Mouse (Mus musculus) hindbrain, embryonic 15.5 days (tissue): ENCODE measurements around the gene Mas1. TPM values are rescaled to one million over a fixed set of nuclear protein-coding genes. Genes with fewer than 3 reads are reported as not detected.

Experiments used
- ATAC-seq: fragments of 200-750 bp; cut with Nextera tagmentation; 2 replicates; pipeline ENCODE4 v1.8.0; 2017; ENCODE audit warnings: low read depth, moderate number of reproducible peaks, moderate TSS enrichment; ENCODE audit not compliant: low FRiP score
- H3K27ac ChIP-seq: fragments of 300-500 bp; sonication (generic); replicated peaks from 2 replicates; pipeline ENCODE4 v1.5.1; 2015; ENCODE audit warnings: mild to moderate bottlenecking, inconsistent platforms
- H3K27me3 ChIP-seq: fragments of 300-500 bp; sonication (generic); 2 replicates; pipeline ENCODE4 v1.6.1; 2015; ENCODE audit warnings: control low read depth, inconsistent platforms
- H3K36me3 ChIP-seq: fragments of 300-500 bp; sonication (generic); 2 replicates; pipeline ENCODE4 v1.6.1; 2015; ENCODE audit warnings: control low read depth, inconsistent platforms
- H3K4me1 ChIP-seq: fragments of 300-500 bp; sonication (generic); replicated peaks from 2 replicates; pipeline ENCODE4 v1.6.1; 2015; ENCODE audit warnings: control low read depth, inconsistent platforms
- H3K4me2 ChIP-seq: fragments of 300-500 bp; sonication (generic); 2 replicates; pipeline ENCODE4 v1.6.1; 2015; ENCODE audit warnings: moderate library complexity, mild to moderate bottlenecking, inconsistent platforms
- H3K4me3 ChIP-seq: fragments of 300-500 bp; sonication (generic); 2 replicates; pipeline ENCODE4 v1.5.1; 2015; ENCODE audit warnings: mild to moderate bottlenecking, inconsistent platforms
- H3K9ac ChIP-seq: fragments of 300-500 bp; sonication (generic); 2 replicates; pipeline ENCODE4 v1.6.1; 2015; ENCODE audit warnings: inconsistent platforms
- H3K9me3 ChIP-seq: fragments of 300-500 bp; sonication (generic); 2 replicates; pipeline ENCODE4 v1.6.1; 2016; ENCODE audit warnings: control low read depth, inconsistent platforms
- WGBS: fragments of 180-500 bp; shearing (Covaris S2); methylation state at CpG from one replicate; pipeline ENCODE4 v1.1.7; 2015; 5-methylcytosine and 5-hydroxymethylcytosine counted together
- polyA plus RNA-seq: library from polyadenylated mRNA; unstranded; fragments of >200 nt; fragmentation: Nextera tagmentation; extraction: Ambion mirVana; gene quantifications from 2 replicates; pipeline ENCODE4 v1.2.1, GENCODE M21; 2015

Mas1 gene
- polyA plus RNA-seq, 1 experiment from 2014 or later: not detected

GRCm38 (mm10) chr17:12866853-12867252 is 1.1 kb downstream of the Mas1 start:
- Histone ChIP-seq H3K27ac (no peak overlapping the region), H3K4me2 (no peak overlapping the region), H3K27me3 (no peaks in the 10 kb centered on the region), H3K9ac (no peak overlapping the region), H3K36me3 (no peaks in the 10 kb centered on the region), H3K4me3 (no peak overlapping the region), H3K9me3 (no peaks in the 10 kb centered on the region), H3K4me1 (no peaks in the 10 kb centered on the region)
- ATAC-seq: no peak
- WGBS: 87% methylated on average over 10 of the region's 10 CpGs

GRCm38 (mm10) chr17:12865407-12865806 is 2.5 kb downstream of the Mas1 start:
- Histone ChIP-seq H3K27me3 (no peaks in the 10 kb centered on the region), H3K4me1 (no peaks in the 10 kb centered on the region), H3K36me3 (no peaks in the 10 kb centered on the region), H3K9ac (no peak overlapping the region), H3K27ac (no peak overlapping the region), H3K9me3 (no peaks in the 10 kb centered on the region), H3K4me3 (no peak overlapping the region), H3K4me2 (no peak overlapping the region)
- no peak for ATAC-seq
- 64% methylated on average over 3 of the region's 3 CpGs for WGBS

GRCm38 (mm10) chr17:12864111-12864510 is 3.8 kb downstream of the Mas1 start:
- no peak overlapping the region for H3K4me3 ChIP-seq
- H3K27me3 ChIP-seq: no peaks in the 10 kb centered on the region
- H3K4me2 ChIP-seq: no peak overlapping the region
- no peaks in the 10 kb centered on the region for H3K4me1 ChIP-seq
- no peaks in the 10 kb centered on the region for H3K9me3 ChIP-seq
- no peaks in the 10 kb centered on the region for H3K36me3 ChIP-seq
- no peak for ATAC-seq
- no peak overlapping the region for H3K27ac ChIP-seq
- no peak overlapping the region for H3K9ac ChIP-seq

GRCm38 (mm10) chr17:12859006-12859520 is 8.9 kb downstream of the Mas1 start:
- Histone ChIP-seq H3K36me3 (no peaks in the 10 kb centered on the region), H3K27me3 (no peaks in the 10 kb centered on the region), H3K4me1 (no peaks in the 10 kb centered on the region), H3K4me3 (no peak overlapping the region), H3K4me2 (no peak overlapping the region), H3K27ac (no peak overlapping the region), H3K9ac (no peak overlapping the region), H3K9me3 (no peaks in the 10 kb centered on the region)
- no peak for ATAC-seq
- 82% methylated on average over 8 of the region's 8 CpGs for WGBS

GRCm38 (mm10) chr17:12858072-12858471 is 9.9 kb downstream of the Mas1 start:
- Histone ChIP-seq H3K27me3 (no peaks in the 10 kb centered on the region), H3K4me2 (no peak overlapping the region), H3K27ac (no peak overlapping the region), H3K36me3 (no peaks in the 10 kb centered on the region), H3K9ac (no peak overlapping the region), H3K4me3 (no peak overlapping the region), H3K9me3 (no peaks in the 10 kb centered on the region), H3K4me1 (no peaks in the 10 kb centered on the region)
- no peak for ATAC-seq
- 36% methylated on average over 4 of the region's 4 CpGs for WGBS

- ATAC-seq: no peak
- Histone ChIP-seq H3K9me3 (no peaks in the 10 kb centered on the region), H3K27ac (no peak overlapping the region), H3K27me3 (no peaks in the 10 kb centered on the region), H3K4me1 (no peaks in the 10 kb centered on the region), H3K4me3 (no peak overlapping the region), H3K4me2 (no peak overlapping the region), H3K9ac (no peak overlapping the region), H3K36me3 (no peaks in the 10 kb centered on the region)
- 60% methylated on average over 3 of the region's 3 CpGs for WGBS
These were observed 10.5 kb downstream of the Mas1 start for GRCm38 (mm10) chr17:12857395-12857794.

- 97% methylated on average over 11 of the region's 11 CpGs for WGBS
- no peak for ATAC-seq
These were observed 13.6 kb downstream of the Mas1 start for GRCm38 (mm10) chr17:12854386-12854785.

GRCm38 (mm10) chr17:12853821-12854220 is 14.1 kb downstream of the Mas1 start:
- Histone ChIP-seq H3K36me3 (no peaks in the 10 kb centered on the region), H3K9me3 (no peaks in the 10 kb centered on the region), H3K4me2 (no peak overlapping the region), H3K27ac (no peak overlapping the region), H3K9ac (no peak overlapping the region), H3K4me1 (no peaks in the 10 kb centered on the region), H3K4me3 (no peak overlapping the region), H3K27me3 (no peaks in the 10 kb centered on the region)
- no peak for ATAC-seq
- WGBS: 80% methylated on average over 2 of the region's 2 CpGs

More at GRCm38 (mm10) chr17:12854386-12854785, 13.6 kb downstream of the Mas1 start:
- Histone ChIP-seq H3K27me3 (no peaks in the 10 kb centered on the region), H3K9me3 (no peaks in the 10 kb centered on the region), H3K4me3 (no peak overlapping the region), H3K9ac (no peak overlapping the region), H3K27ac (no peak overlapping the region), H3K36me3 (no peaks in the 10 kb centered on the region), H3K4me1 (no peaks in the 10 kb centered on the region), H3K4me2 (no peak overlapping the region)

GRCm38 (mm10) chr17:12851689-12852088 is 16.3 kb downstream of the Mas1 start:
- WGBS: 67% methylated on average over 11 of the region's 11 CpGs
- Histone ChIP-seq H3K27ac (no peak overlapping the region), H3K27me3 (no peaks in the 10 kb centered on the region), H3K4me1 (no peaks in the 10 kb centered on the region), H3K36me3 (no peaks in the 10 kb centered on the region), H3K9me3 (no peaks in the 10 kb centered on the region), H3K9ac (no peak overlapping the region), H3K4me3 (no peak overlapping the region), H3K4me2 (no peak overlapping the region)
- no peak for ATAC-seq

GRCm38 (mm10) chr17:12849778-12850382 is 18.1 kb downstream of the Mas1 start:
- Histone ChIP-seq H3K4me3 (no peak overlapping the region), H3K9me3 (no peaks in the 10 kb centered on the region), H3K36me3 (no peaks in the 10 kb centered on the region), H3K4me2 (no peak overlapping the region), H3K4me1 (no peaks in the 10 kb centered on the region), H3K27me3 (no peaks in the 10 kb centered on the region), H3K27ac (no peak overlapping the region), H3K9ac (no peak overlapping the region)
- 82% methylated on average over 8 of the region's 8 CpGs for WGBS
- ATAC-seq: no peak

- H3K9me3 ChIP-seq: no peaks in the 10 kb centered on the region
- no peak overlapping the region for H3K9ac ChIP-seq
- H3K4me2 ChIP-seq: no peak overlapping the region
- no peaks in the 10 kb centered on the region for H3K4me1 ChIP-seq
- no peak for ATAC-seq
- H3K36me3 ChIP-seq: no peaks in the 10 kb centered on the region
- H3K4me3 ChIP-seq: no peak overlapping the region
- H3K27ac ChIP-seq: no peak overlapping the region
- WGBS: 71% methylated on average over 4 of the region's 4 CpGs
- H3K27me3 ChIP-seq: no peaks in the 10 kb centered on the region
These were observed 20.2 kb downstream of the Mas1 start for GRCm38 (mm10) chr17:12847736-12848135.

GRCm38 (mm10) chr17:12846474-12846873 is 21.5 kb downstream of the Mas1 start:
- H3K9ac ChIP-seq: no peak overlapping the region
- WGBS: 83% methylated on average over 5 of the region's 5 CpGs
- no peaks in the 10 kb centered on the region for H3K27me3 ChIP-seq
- H3K27ac ChIP-seq: no peak overlapping the region
- H3K9me3 ChIP-seq: no peaks in the 10 kb centered on the region
- no peaks in the 10 kb centered on the region for H3K36me3 ChIP-seq
- H3K4me1 ChIP-seq: no peaks in the 10 kb centered on the region
- no peak overlapping the region for H3K4me2 ChIP-seq
- no peak overlapping the region for H3K4me3 ChIP-seq
- no peak for ATAC-seq

GRCm38 (mm10) chr17:12845862-12846261 is 22.1 kb downstream of the Mas1 start:
- no peak overlapping the region for H3K4me3 ChIP-seq
- H3K9me3 ChIP-seq: no peaks in the 10 kb centered on the region
- no peak for ATAC-seq
- H3K27ac ChIP-seq: no peak overlapping the region
- no peaks in the 10 kb centered on the region for H3K27me3 ChIP-seq
- H3K4me2 ChIP-seq: no peak overlapping the region
- 58% methylated on average over 5 of the region's 5 CpGs for WGBS
- H3K36me3 ChIP-seq: no peaks in the 10 kb centered on the region
- H3K4me1 ChIP-seq: no peaks in the 10 kb centered on the region
- no peak overlapping the region for H3K9ac ChIP-seq
